Comparison of ENCODE assay signal across 11 mouse cellular contexts in genomic region chr17:87226079-87226640, GRCm38 (mm10). TPM values are rescaled to one million over a fixed set of nuclear protein-coding genes. Genes with fewer than 3 reads are reported as not detected.
DNase-seq lines count a peak whose midpoint lies in the region; ATAC-seq and TF ChIP-seq lines count a peak whose summit lies in the region.
"Had no signal": no experiment of that assay in that cellular context is flagged by ENCODE, and none has a peak within 500 bp of the region (broad histone marks: within the 10 kb centered on the region; RNA-seq: fewer than 3 reads in every experiment).

No protein-coding gene starts in this region.

- no peak overlapping the region for H3K4me2 ChIP-seq in intestine, postnatal 0 days (replicated peaks; ENCODE audit: low read depth)
- no peak overlapping the region for H3K4me2 ChIP-seq in intestine, embryonic 15.5 days (replicated peaks)
- H3K4me2 ChIP-seq in midbrain, embryonic 11.5 days, result no peak overlapping the region
- no peak overlapping the region for H3K4me2 ChIP-seq in midbrain, embryonic 16.5 days (ENCODE audit: low read length)
- H3K4me2 ChIP-seq: hindbrain, embryonic 12.5 days; liver, embryonic 13.5 days had no signal

- H3K9me3 ChIP-seq in intestine, postnatal 0 days (ENCODE audit: control insufficient read depth), result no peaks in the 10 kb centered on the region
- no peaks in the 10 kb centered on the region for H3K9me3 ChIP-seq in intestine, embryonic 15.5 days
- H3K9me3 ChIP-seq in midbrain, embryonic 11.5 days (ENCODE audit: control insufficient read depth, low read length), result no peaks in the 10 kb centered on the region
- H3K9me3 ChIP-seq in midbrain, embryonic 16.5 days (replicated peaks; ENCODE audit: control insufficient read depth, low read length, poor library complexity, severe bottlenecking), result no peaks in the 10 kb centered on the region
- H3K9me3 ChIP-seq: hindbrain, embryonic 12.5 days; liver, embryonic 13.5 days had no signal

- no peak for ATAC-seq in intestine, postnatal 0 days
- no peak for ATAC-seq in intestine, embryonic 15.5 days
- ATAC-seq in midbrain, embryonic 11.5 days (ENCODE audit: low FRiP score), result no peak
- ATAC-seq in midbrain, embryonic 16.5 days, result no peak

- H3K9ac ChIP-seq in intestine, postnatal 0 days (ENCODE audit: low read depth, low read length), result no peak overlapping the region
- no peak overlapping the region for H3K9ac ChIP-seq in intestine, embryonic 15.5 days
- H3K9ac ChIP-seq in midbrain, embryonic 11.5 days (ENCODE audit: low read length), result no peak overlapping the region
- H3K9ac ChIP-seq in midbrain, embryonic 16.5 days (ENCODE audit: low read depth, low read length), result no peak overlapping the region
- H3K9ac ChIP-seq: hindbrain, embryonic 12.5 days; liver, embryonic 13.5 days had no signal

- DNase-seq in midbrain, embryonic 11.5 days (ENCODE audit: low spot score, missing footprints), result peak; percentile 41
- DNase-seq in kidney, adult 8-10 months, result peak; percentile 47 to 75
- no peak for DNase-seq in adrenal gland, postnatal 4 days (ENCODE audit: low spot score in 2 of 2)
- no peak for DNase-seq in T-cell, adult 2 months (ENCODE audit: low spot score)
- DNase-seq: adrenal gland, adult 8-10 months; cerebellum, adult 11-12 months; liver, embryonic 13.5 days had no signal

- H3K36me3 ChIP-seq in intestine, postnatal 0 days (ENCODE audit: control insufficient read depth, insufficient read depth), result no peaks in the 10 kb centered on the region
- no peaks in the 10 kb centered on the region for H3K36me3 ChIP-seq in intestine, embryonic 15.5 days
- H3K36me3 ChIP-seq in midbrain, embryonic 11.5 days (ENCODE audit: control insufficient read depth, insufficient read depth, low read length), result no peaks in the 10 kb centered on the region
- no peaks in the 10 kb centered on the region for H3K36me3 ChIP-seq in midbrain, embryonic 16.5 days (ENCODE audit: control insufficient read depth, insufficient read depth, low read length)
- H3K36me3 ChIP-seq: hindbrain, embryonic 12.5 days; liver, embryonic 13.5 days had no signal

- H3K27ac ChIP-seq in intestine, postnatal 0 days (ENCODE audit: low read depth, low read length), result no peak overlapping the region
- H3K27ac ChIP-seq in intestine, embryonic 15.5 days, result no peak overlapping the region
- H3K27ac ChIP-seq in midbrain, embryonic 11.5 days (ENCODE audit: low read depth, low read length), result no peak overlapping the region
- H3K27ac ChIP-seq in midbrain, embryonic 16.5 days (ENCODE audit: low read length), result no peak overlapping the region
- H3K27ac ChIP-seq: hindbrain, embryonic 12.5 days; liver, embryonic 13.5 days had no signal

- no peak overlapping the region for H3K4me3 ChIP-seq in intestine, postnatal 0 days (ENCODE audit: low read depth, low read length)
- no peak overlapping the region for H3K4me3 ChIP-seq in intestine, embryonic 15.5 days (replicated peaks)
- H3K4me3 ChIP-seq in midbrain, embryonic 11.5 days (ENCODE audit: low read depth, low read length), result no peak overlapping the region
- no peak overlapping the region for H3K4me3 ChIP-seq in midbrain, embryonic 16.5 days (ENCODE audit: low read depth, low read length)
- H3K4me3 ChIP-seq: hindbrain, embryonic 12.5 days; liver, embryonic 13.5 days had no signal

- WGBS in intestine, postnatal 0 days, result 57% methylated on average over 10 of the region's 10 CpGs
- WGBS in intestine, embryonic 15.5 days, result 42% methylated on average over 10 of the region's 10 CpGs
- WGBS in midbrain, embryonic 11.5 days, result 75% methylated on average over 10 of the region's 10 CpGs
- WGBS in midbrain, embryonic 16.5 days, result 76% methylated on average over 10 of the region's 10 CpGs

- no peaks in the 10 kb centered on the region for H3K27me3 ChIP-seq in intestine, postnatal 0 days (replicated peaks; ENCODE audit: control insufficient read depth, insufficient read depth, low read length)
- H3K27me3 ChIP-seq in intestine, embryonic 15.5 days (replicated peaks), result no peaks in the 10 kb centered on the region
- H3K27me3 ChIP-seq in midbrain, embryonic 11.5 days (ENCODE audit: control insufficient read depth, insufficient read depth, low read length), result no peaks in the 10 kb centered on the region
- H3K27me3 ChIP-seq in midbrain, embryonic 16.5 days (ENCODE audit: control insufficient read depth, insufficient read depth, low read depth, low read length), result no peaks in the 10 kb centered on the region
- H3K27me3 ChIP-seq: hindbrain, embryonic 12.5 days; liver, embryonic 13.5 days had no signal

- TF ChIP-seq CTCF in intestine, postnatal 0 days (IDR thresholded peaks at IDR 0.05; ENCODE audit: low read depth), result peak; percentile 41

- H3K4me1 ChIP-seq in intestine, postnatal 0 days (replicated peaks; ENCODE audit: control insufficient read depth, insufficient read depth, low read length), result no peaks in the 10 kb centered on the region
- H3K4me1 ChIP-seq in intestine, embryonic 15.5 days (replicated peaks), result no peaks in the 10 kb centered on the region
- no peaks in the 10 kb centered on the region for H3K4me1 ChIP-seq in midbrain, embryonic 11.5 days (ENCODE audit: control insufficient read depth, insufficient read depth, low read length)
- H3K4me1 ChIP-seq in midbrain, embryonic 16.5 days (ENCODE audit: control insufficient read depth, insufficient read depth, low read length), result no peaks in the 10 kb centered on the region
- H3K4me1 ChIP-seq: hindbrain, embryonic 12.5 days; liver, embryonic 13.5 days had no signal

RNA-seq across cellular contexts. Expression of gene Mcfd2, which starts 39.6 kb away (rescaled TPM):
- 220 and 231 TPM in 2 replicates for polyA plus RNA-seq in intestine, postnatal 0 days (2015; fragmentation: Nextera tagmentation; extraction: Ambion mirVana)
- 117 and 139 TPM in 2 replicates for polyA plus RNA-seq in intestine, embryonic 15.5 days (2015; fragmentation: Nextera tagmentation; extraction: Ambion mirVana)
- polyA plus RNA-seq in midbrain, embryonic 11.5 days (2014; fragmentation: Nextera tagmentation; extraction: Ambion mirVana), result 72.9 and 75.0 TPM in 2 replicates
- 44.6 and 48.1 TPM in 2 replicates for polyA plus RNA-seq in midbrain, embryonic 16.5 days (2015; fragmentation: Nextera tagmentation; extraction: Ambion mirVana)
- 100 to 1,000 TPM; 159 to 176 TPM for total RNA-seq in adrenal gland, postnatal 4 days (2021)

RNA-seq across cellular contexts. Expression of gene Ttc7, which starts 56.5 kb away (rescaled TPM):
- polyA plus RNA-seq in intestine, postnatal 0 days (2015; fragmentation: Nextera tagmentation; extraction: Ambion mirVana), result 61.7 and 69.2 TPM in 2 replicates
- 22.0 and 24.7 TPM in 2 replicates for polyA plus RNA-seq in intestine, embryonic 15.5 days (2015; fragmentation: Nextera tagmentation; extraction: Ambion mirVana)
- polyA plus RNA-seq in midbrain, embryonic 11.5 days (2014; fragmentation: Nextera tagmentation; extraction: Ambion mirVana), result 3.0 and 3.1 TPM in 2 replicates
- 4.2 and 6.4 TPM in 2 replicates for polyA plus RNA-seq in midbrain, embryonic 16.5 days (2015; fragmentation: Nextera tagmentation; extraction: Ambion mirVana)
- total RNA-seq in adrenal gland, postnatal 4 days (2021), result 10 to 100 TPM; 13.0 to 15.9 TPM

Comparison
In these comparisons a context has a peak if more than half of its experiments do, and no peak if none do; other contexts are left out.
1. DNase-seq: peak in midbrain, embryonic 11.5 days (single experiment) and kidney, adult 8-10 months (2 of 2); none in adrenal gland, postnatal 4 days (0 of 2) and T-cell, adult 2 months (single experiment).